Mouse (Mus musculus): ENCODE data around the gene Ptprr. TPM values are rescaled to one million over a fixed set of nuclear protein-coding genes. Genes with fewer than 3 reads are reported as not detected.

Ptprr gene
- total RNA-seq, 2 experiments from 2014 or later: not detected

- no peak for ATAC-seq (replicated peaks; ENCODE audit: low FRiP score, poor library complexity, severe bottlenecking)
Measured at GRCm38 (mm10) chr10:116259298-116259697, 241.3 kb downstream of the Ptprr start.

GRCm38 (mm10) chr10:116260658-116261433 is 242.8 kb downstream of the Ptprr start:
- ATAC-seq (replicated peaks; ENCODE audit: low FRiP score, poor library complexity, severe bottlenecking): no peak

- ATAC-seq (replicated peaks; ENCODE audit: low FRiP score, poor library complexity, severe bottlenecking): no peak
Measured at GRCm38 (mm10) chr10:116261559-116261958, 243.5 kb downstream of the Ptprr start.

GRCm38 (mm10) chr10:116264521-116264920 is 246.5 kb downstream of the Ptprr start:
- ATAC-seq (replicated peaks; ENCODE audit: low FRiP score, poor library complexity, severe bottlenecking): no peak

- no peak for ATAC-seq (replicated peaks; ENCODE audit: low FRiP score, poor library complexity, severe bottlenecking)
Measured at GRCm38 (mm10) chr10:116266561-116267433, 248.8 kb downstream of the Ptprr start.

GRCm38 (mm10) chr10:116267434-116267822 is 249.4 kb downstream of the Ptprr start:
- ATAC-seq (replicated peaks; ENCODE audit: low FRiP score, poor library complexity, severe bottlenecking): no peak

- no peak for ATAC-seq (replicated peaks; ENCODE audit: low FRiP score, poor library complexity, severe bottlenecking)
Measured at GRCm38 (mm10) chr10:116268343-116268742, 250.3 kb downstream of the Ptprr start.

GRCm38 (mm10) chr10:116270646-116271469 is 252.8 kb downstream of the Ptprr start:
- ATAC-seq (replicated peaks; ENCODE audit: low FRiP score, poor library complexity, severe bottlenecking): no peak

GRCm38 (mm10) chr10:116271470-116271915 is 253.5 kb downstream of the Ptprr start:
- ATAC-seq (replicated peaks; ENCODE audit: low FRiP score, poor library complexity, severe bottlenecking): no peak

GRCm38 (mm10) chr10:116272156-116272555 is 254.1 kb downstream of the Ptprr start:
- no peak for ATAC-seq (replicated peaks; ENCODE audit: low FRiP score, poor library complexity, severe bottlenecking)

- no peak for ATAC-seq (replicated peaks; ENCODE audit: low FRiP score, poor library complexity, severe bottlenecking)
Measured at GRCm38 (mm10) chr10:116275280-116275679, 257.3 kb downstream of the Ptprr start, which contains the start of gene Ptprb. Gene Ptprb, plus strand, starts transcription at chr10:116275523.

GRCm38 (mm10) chr10:116286697-116287344 is 268.8 kb downstream of the Ptprr start:
- no peak for ATAC-seq (replicated peaks; ENCODE audit: low FRiP score, poor library complexity, severe bottlenecking)

GRCm38 (mm10) chr10:116288130-116288529 is 270.1 kb downstream of the Ptprr start:
- no peak for ATAC-seq (replicated peaks; ENCODE audit: low FRiP score, poor library complexity, severe bottlenecking)

- ATAC-seq (replicated peaks; ENCODE audit: low FRiP score, poor library complexity, severe bottlenecking): no peak
Measured at GRCm38 (mm10) chr10:116290483-116290882, 272.5 kb downstream of the Ptprr start.

- ATAC-seq (replicated peaks; ENCODE audit: low FRiP score, poor library complexity, severe bottlenecking): no peak
Measured at GRCm38 (mm10) chr10:116291153-116291755, 273.2 kb downstream of the Ptprr start.

- no peak for ATAC-seq (replicated peaks; ENCODE audit: low FRiP score, poor library complexity, severe bottlenecking)
Measured at GRCm38 (mm10) chr10:116296439-116296838, 278.4 kb downstream of the Ptprr start.

- no peak for ATAC-seq (replicated peaks; ENCODE audit: low FRiP score, poor library complexity, severe bottlenecking)
Measured at GRCm38 (mm10) chr10:116297854-116298253, 279.8 kb downstream of the Ptprr start.

GRCm38 (mm10) chr10:116300824-116301223 is 282.8 kb downstream of the Ptprr start:
- no peak for ATAC-seq (replicated peaks; ENCODE audit: low FRiP score, poor library complexity, severe bottlenecking)

GRCm38 (mm10) chr10:116301258-116301657 is 283.2 kb downstream of the Ptprr start:
- ATAC-seq (replicated peaks; ENCODE audit: low FRiP score, poor library complexity, severe bottlenecking): no peak

All from erythroid progenitor cell, adult 5-6 weeks (primary cell).